Mouse (Mus musculus) adipocyte (in vitro differentiated cells): ENCODE results near the gene Onecut1.

ENCODE experiments used
- DNase-seq: peaks from one replicate; pipeline ENCODE4 v3.0.0-alpha.2; 2016; ENCODE audit warnings: low spot score

Onecut1 gene

GRCm38 (mm10) chr9:74911430-74911829 lies 49.7 kb downstream of the Onecut1 start:
- DNase-seq: peak; percentile 85

GRCm38 (mm10) chr9:74911919-74912318 lies 50.2 kb downstream of the Onecut1 start:
- DNase-seq: peak; percentile 40

DNA sequence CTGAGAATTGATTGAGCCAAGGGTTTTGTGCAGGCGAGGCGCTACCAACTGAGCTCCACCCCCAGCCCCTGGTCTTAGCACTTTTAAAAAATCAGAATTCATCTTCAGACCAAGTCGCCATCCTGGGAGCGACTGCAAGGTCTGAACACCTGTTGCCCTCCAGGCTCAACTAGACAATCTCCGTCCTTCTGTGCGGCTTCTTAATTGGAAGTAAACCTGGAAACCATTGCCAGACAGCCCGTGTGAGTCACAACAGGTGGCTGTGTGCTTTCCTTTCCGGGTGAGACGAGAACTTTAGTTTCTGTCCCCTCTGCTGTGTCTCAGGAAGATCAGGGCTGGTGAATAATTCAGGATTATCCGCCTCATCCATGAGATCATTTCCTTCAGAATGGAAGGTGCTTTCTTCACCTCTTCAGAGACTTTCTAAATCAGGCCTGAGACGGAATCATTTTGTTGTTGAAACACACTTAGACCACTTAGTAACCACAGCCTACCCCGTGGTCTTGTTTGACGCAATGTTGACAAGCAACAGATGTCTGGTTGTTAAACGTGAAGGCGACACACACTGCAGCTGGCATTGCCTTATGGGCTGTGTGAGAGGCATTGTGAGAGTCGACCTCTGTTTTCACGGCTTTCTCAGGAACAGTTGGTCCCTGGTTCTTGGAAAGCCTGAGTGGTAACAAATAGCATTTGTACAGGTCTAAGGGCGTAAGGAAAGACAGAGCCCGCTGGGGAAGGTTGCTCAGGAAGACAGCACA lies 51.1 kb downstream of the Onecut1 start:
- no peak for DNase-seq

- no peak for DNase-seq
Observed at GRCm38 (mm10) chr9:74915611-74916010, 53.9 kb downstream of the Onecut1 start.

DNA sequence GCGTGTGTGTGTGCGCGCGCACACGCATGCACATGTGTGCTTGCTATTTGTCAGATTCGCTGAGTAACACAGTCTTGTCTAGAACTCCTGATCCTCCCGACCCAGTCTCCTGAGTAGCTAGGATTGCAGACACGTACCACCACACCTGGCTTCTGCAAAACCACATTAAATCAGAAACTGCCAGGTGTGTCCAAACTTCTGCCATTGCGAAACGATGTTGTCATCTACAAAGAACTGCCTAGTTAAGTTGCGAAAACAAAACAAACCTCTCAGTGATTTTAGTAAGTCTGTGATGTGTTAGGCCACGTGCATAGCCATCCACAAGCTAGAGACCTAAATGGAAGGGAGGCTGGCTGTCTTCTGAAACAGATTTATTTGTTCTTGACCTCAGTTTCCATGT lies 58.7 kb downstream of the Onecut1 start:
- DNase-seq: no peak

GRCm38 (mm10) chr9:74921422-74921821 lies 59.7 kb downstream of the Onecut1 start:
- no peak for DNase-seq

- DNase-seq: no peak
Observed at GRCm38 (mm10) chr9:74922884-74923283, 61.2 kb downstream of the Onecut1 start.

DNA sequence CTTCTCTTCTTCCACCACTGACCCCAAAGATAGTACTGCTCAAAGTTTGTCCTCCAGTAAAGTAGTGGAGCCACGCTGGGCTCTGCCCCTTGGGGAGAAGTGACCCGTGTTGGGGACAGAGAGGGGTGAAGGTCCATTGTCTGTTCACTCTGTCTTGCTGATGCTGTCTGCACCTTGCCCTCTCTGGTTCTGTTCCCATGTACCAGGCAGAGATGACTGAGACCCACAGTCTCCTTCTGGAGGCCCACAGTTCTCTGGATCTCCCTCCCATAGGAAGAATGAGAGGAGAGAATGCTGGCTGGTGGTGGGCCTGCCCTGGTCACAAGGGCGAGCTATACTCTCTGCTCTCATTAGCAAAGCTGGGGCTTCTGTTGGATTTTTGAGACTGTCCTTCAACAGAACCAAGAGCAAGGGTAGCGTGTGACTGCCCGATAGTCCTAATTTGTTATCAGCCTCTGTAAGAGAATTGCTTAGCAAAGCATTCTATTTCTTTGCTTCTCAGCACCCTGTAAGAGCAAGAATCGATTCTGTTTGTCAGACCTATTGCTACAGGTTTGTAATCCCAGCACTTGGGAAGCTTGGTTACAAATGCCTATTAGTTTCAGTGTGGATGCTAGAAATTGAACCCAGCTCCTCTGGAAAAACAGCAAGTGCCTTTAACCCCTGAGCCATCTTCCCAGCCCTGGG lies 61.7 kb downstream of the Onecut1 start:
- DNase-seq: no peak

DNA sequence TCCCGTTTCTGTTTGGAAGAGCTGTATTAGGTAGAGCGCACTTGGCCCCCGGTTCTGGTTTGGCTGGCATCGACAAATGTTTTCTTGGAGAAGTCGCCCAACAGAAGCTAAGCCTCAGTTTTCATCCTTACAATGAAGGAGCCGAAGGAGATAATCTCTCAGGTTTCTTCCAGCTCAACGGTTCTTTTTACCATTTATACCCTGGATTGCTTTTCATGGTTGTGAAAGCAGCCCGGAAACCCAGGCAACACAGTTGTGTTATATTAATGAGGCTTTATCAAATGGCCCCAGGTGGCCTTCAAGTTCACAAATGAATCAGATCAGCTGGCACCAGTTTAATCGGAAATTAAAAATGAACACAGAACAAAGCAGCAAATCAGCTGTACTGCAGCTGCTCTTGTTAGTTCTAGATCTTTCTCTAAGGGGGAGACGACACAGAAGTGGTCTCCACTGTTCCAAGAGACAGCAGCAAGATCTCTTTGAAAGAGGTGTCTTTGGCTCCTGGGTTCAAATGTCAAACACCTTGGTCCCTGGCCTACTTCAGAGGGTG lies 63.6 kb downstream of the Onecut1 start:
- no peak for DNase-seq

GRCm38 (mm10) chr9:74929981-74930423 lies 68.3 kb downstream of the Onecut1 start:
- peak; percentile 72 for DNase-seq

- DNase-seq: no peak
Observed at GRCm38 (mm10) chr9:74930653-74931052, 68.9 kb downstream of the Onecut1 start.

DNA sequence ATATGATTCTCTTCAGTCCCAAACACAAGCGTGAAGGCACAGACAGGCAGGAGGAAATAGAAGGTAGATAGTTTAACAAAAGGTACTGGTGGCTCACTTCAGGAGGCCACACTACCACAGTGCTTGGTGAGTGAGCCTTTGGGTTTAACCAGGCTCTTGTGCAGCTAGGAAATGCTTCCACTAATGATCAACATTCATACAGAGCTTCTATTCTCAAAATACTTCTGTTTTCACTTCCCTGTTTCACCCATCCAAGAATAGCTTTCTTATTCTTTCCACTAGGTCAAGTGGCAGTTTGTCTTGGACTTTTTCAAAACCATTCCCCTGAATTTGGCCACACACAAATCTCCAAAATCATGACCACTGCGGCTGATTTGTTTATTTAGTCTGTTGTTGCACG lies 73.6 kb downstream of the Onecut1 start:
- peak; percentile 49 for DNase-seq

DNA sequence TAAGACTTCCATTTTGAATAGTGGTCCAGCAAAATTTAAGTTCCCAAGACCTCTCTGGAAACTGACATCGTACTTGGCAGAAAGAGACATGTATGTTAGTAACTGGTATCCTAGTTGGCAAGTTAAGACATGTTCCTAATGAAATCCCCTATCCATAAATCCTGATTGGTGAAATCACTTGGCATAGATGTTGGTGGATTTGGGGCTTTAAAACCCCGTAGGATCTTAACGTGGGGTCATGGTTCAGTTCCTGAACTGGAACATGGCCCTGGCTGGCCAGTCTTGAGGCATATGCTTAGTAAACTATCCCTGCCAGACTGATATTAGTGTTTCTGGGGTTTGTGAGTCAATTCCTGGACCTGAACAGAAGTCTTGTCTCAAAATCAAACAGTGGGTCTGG lies 76.0 kb downstream of the Onecut1 start:
- DNase-seq: peak; percentile 63

- peak; percentile 67 for DNase-seq
Observed at GRCm38 (mm10) chr9:74938670-74939534, 77.2 kb downstream of the Onecut1 start.
